Mouse (Mus musculus) intestine, embryonic 16.5 days (tissue): ENCODE measurements at regions not wholly inside any gene's neighbourhood (a gene's known extent, or its start where the extent isn't known, plus 50 kb on each side); places are given as distances from the start of the nearest gene placed in this dataset.
"Not testable (repeated sequence)": the region's sequence is repeated elsewhere in the genome, so short reads cannot be mapped to it uniquely, and the experiment has no call there.

Source experiments
- ATAC-seq: fragments of 200-750 bp; cut with Nextera tagmentation; 2 replicates; pipeline ENCODE4 v1.8.0; 2017; ENCODE audit warnings: moderate TSS enrichment, moderate library complexity
- H3K27ac ChIP-seq: fragments of 300-500 bp; sonication (generic); 2 replicates; pipeline ENCODE4 v1.5.1; 2014; ENCODE audit warnings: mild to moderate bottlenecking, low read length
- H3K27me3 ChIP-seq: fragments of 300-500 bp; sonication (generic); replicated peaks from 2 replicates; pipeline ENCODE4 v1.6.1; 2014; ENCODE audit warnings: low read length, control low read depth, mixed read lengths; ENCODE audit not compliant: control insufficient read depth, insufficient read depth
- H3K36me3 ChIP-seq: fragments of 300-500 bp; sonication (generic); 2 replicates; pipeline ENCODE4 v1.6.1; 2014; ENCODE audit warnings: low read length, control low read depth; ENCODE audit not compliant: control insufficient read depth, insufficient read depth
- H3K4me1 ChIP-seq: fragments of 300-500 bp; sonication (generic); 2 replicates; pipeline ENCODE4 v1.6.1; 2014; ENCODE audit warnings: low read length, control low read depth, mixed read lengths; ENCODE audit not compliant: control insufficient read depth, insufficient read depth
- H3K4me2 ChIP-seq: fragments of 300-500 bp; sonication (generic); 2 replicates; pipeline ENCODE4 v1.6.1; 2014; ENCODE audit warnings: low read depth, low read length, control low read depth
- H3K4me3 ChIP-seq: fragments of 300-500 bp; sonication (generic); 2 replicates; pipeline ENCODE4 v1.5.1; 2014; ENCODE audit warnings: mild to moderate bottlenecking, low read length
- H3K9ac ChIP-seq: fragments of 300-500 bp; sonication (generic); 2 replicates; pipeline ENCODE4 v1.6.1; 2014; ENCODE audit warnings: low read depth, low read length
- H3K9me3 ChIP-seq: fragments of 300-500 bp; sonication (generic); 2 replicates; pipeline ENCODE4 v1.6.1; 2016; ENCODE audit warnings: low read length, control low read depth; ENCODE audit not compliant: control insufficient read depth
- WGBS: fragments of 180-500 bp; shearing (Covaris S2); extraction: QIAGEN DNeasy Blood & Tissue Kit; methylation state at CpG from one replicate; pipeline ENCODE4 v1.1.7; 2014; 5-methylcytosine and 5-hydroxymethylcytosine counted together

DNA sequence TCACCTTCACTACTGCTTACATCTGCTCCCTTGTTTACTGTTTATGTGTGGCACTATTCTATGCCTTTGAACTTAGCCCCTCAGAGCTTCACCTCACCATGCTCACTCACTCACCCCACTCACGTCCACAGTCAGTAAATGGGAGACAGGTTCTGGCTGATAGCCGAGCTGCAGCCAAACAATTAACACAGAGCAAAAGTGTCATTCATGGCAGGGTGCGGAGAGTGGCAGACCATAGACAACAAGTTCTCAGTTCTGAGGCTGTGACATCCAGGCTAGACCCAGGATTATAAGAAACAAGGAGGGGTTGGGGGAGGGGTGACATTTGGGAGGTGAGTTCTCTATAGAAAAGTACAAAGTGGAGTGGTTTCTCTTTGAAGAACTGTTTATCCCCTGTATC, 967.5 kb downstream of the Bcl11a start:
- Histone ChIP-seq H3K27ac (no peak overlapping the region), H3K4me2 (no peak overlapping the region), H3K4me1 (no peaks in the 10 kb centered on the region), H3K9me3 (no peaks in the 10 kb centered on the region), H3K36me3 (no peaks in the 10 kb centered on the region), H3K9ac (no peak overlapping the region), H3K4me3 (no peak overlapping the region), H3K27me3 (no peaks in the 10 kb centered on the region)
- no peak for ATAC-seq
- 77% methylated on average over 3 of the region's 3 CpGs for WGBS

DNA sequence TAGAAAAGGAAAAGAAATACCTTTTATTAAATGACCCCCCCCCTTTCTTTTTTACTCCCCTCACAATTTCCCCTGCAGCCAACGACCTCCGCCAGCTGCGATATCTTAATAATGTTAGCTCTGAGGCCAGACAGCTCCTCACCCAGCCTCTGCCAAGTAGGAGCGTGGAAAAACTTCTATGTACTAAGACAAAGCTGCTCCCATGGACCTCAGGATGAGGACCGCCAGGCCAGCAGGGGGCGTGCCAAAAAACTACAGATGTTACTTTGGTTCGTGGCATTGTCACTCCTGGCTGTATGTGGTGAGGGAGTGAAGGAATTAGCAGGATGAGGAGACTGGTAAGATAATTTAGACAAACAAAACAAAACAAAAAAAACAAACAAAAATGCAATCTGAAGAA, 968.1 kb downstream of the Bcl11a start:
- Histone ChIP-seq H3K27me3 (no peaks in the 10 kb centered on the region), H3K4me2 (no peak overlapping the region), H3K9me3 (no peaks in the 10 kb centered on the region), H3K27ac (no peak overlapping the region), H3K9ac (no peak overlapping the region), H3K36me3 (no peaks in the 10 kb centered on the region), H3K4me3 (no peak overlapping the region), H3K4me1 (no peaks in the 10 kb centered on the region)
- no peak for ATAC-seq
- WGBS: 58% methylated on average over 7 of the region's 7 CpGs

DNA sequence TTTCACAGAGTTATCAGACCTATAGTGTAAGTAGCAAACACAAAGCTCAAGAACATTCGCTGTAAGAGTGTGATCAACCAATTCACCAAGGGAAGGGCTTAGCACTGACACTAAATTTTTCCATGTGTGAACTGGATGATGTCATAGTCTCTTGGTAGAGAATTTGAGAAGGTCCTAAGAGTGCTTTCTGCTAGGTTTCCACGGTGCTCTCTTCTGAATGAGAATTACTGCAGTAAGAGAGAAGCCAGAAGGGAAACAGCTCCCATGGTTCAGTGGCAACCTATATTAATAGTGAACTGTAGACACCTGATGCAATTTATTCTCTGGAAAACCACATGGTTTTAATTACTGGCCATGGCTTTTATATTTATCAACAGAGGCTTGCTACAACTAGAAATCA, 977.8 kb downstream of the Bcl11a start:
- ATAC-seq: no peak

DNA sequence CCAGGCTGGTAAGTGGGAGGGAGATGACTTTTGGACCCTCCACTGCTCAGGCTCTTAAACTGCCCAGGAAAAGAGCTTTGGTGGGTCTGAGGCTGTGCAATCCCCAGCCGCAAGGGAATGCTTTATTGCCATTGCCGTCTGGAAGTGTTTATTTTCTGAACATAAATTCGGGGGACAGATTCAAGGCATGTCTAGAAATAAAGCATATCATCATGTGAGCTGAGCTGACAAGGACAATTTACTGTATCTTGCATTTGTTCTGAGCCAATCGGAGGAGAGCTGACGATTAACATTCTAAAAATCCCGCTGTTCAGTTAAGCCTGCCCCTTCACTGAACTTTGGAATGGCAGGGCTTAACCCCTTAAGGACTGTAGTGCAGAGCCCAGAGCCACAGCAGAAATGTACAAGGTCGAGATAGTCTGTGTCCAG, 979.3 kb downstream of the Bcl11a start:
- peak; percentile 98 for ATAC-seq
- H3K4me1 ChIP-seq: peaks cover 8% of the 10 kb centered on the region
- peak overlapping the region; percentile 46 for H3K27ac ChIP-seq
- H3K36me3 ChIP-seq: no peaks in the 10 kb centered on the region
- no peaks in the 10 kb centered on the region for H3K27me3 ChIP-seq
- 0 out of 2 replicates have a peak overlapping the region, but pooled peaks have one; percentile 18 for H3K4me3 ChIP-seq
- 0 out of 2 replicates have a peak overlapping the region, but pooled peaks have one; percentile 19 for H3K9ac ChIP-seq
- H3K4me2 ChIP-seq: peak overlapping the region; percentile 43
- WGBS: 4% methylated on average over 7 of the region's 7 CpGs
- H3K9me3 ChIP-seq: no peaks in the 10 kb centered on the region

More for the DNA sequence above, 977.8 kb downstream of the Bcl11a start:
- no peak overlapping the region for H3K27ac ChIP-seq
- no peak overlapping the region for H3K9ac ChIP-seq
- 83% methylated on average over 2 of the region's 2 CpGs for WGBS
- no peak overlapping the region for H3K4me2 ChIP-seq
- H3K36me3 ChIP-seq: no peaks in the 10 kb centered on the region
- no peaks in the 10 kb centered on the region for H3K27me3 ChIP-seq
- no peak overlapping the region for H3K4me3 ChIP-seq
- no peaks in the 10 kb centered on the region for H3K9me3 ChIP-seq
- H3K4me1 ChIP-seq: peaks cover 8% of the 10 kb centered on the region

DNA sequence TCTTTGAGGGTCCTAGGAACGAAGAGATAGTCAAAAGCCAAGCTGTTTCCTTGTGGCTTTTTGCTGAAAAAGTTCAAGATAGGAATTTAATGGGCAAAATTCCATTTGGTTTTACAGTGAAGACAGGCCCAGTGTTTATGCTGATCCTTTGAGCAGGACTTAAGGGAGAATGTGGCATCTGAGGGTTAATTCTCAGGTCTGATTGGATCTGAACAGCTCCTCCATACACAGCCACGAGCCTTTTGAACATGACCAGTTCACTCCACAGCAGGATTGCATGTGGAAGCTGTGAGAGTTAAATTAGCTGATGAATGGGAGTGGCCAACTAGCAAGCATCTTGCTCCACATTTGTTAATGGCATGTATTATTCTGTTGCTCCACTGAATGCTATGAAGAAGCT, 979.7 kb downstream of the Bcl11a start:
- 14% methylated on average over 2 of the region's 2 CpGs for WGBS
- H3K4me2 ChIP-seq: peak overlapping the region; percentile 43
- 0 out of 2 replicates have a peak overlapping the region, but pooled peaks have one; percentile 18 for H3K4me3 ChIP-seq
- H3K9me3 ChIP-seq: no peaks in the 10 kb centered on the region
- H3K36me3 ChIP-seq: no peaks in the 10 kb centered on the region
- H3K27me3 ChIP-seq: no peaks in the 10 kb centered on the region
- peak overlapping the region; percentile 46 for H3K27ac ChIP-seq
- ATAC-seq: peak; percentile 69
- peaks cover 8% of the 10 kb centered on the region for H3K4me1 ChIP-seq
- 0 out of 2 replicates have a peak overlapping the region, but pooled peaks have one; percentile 19 for H3K9ac ChIP-seq

DNA sequence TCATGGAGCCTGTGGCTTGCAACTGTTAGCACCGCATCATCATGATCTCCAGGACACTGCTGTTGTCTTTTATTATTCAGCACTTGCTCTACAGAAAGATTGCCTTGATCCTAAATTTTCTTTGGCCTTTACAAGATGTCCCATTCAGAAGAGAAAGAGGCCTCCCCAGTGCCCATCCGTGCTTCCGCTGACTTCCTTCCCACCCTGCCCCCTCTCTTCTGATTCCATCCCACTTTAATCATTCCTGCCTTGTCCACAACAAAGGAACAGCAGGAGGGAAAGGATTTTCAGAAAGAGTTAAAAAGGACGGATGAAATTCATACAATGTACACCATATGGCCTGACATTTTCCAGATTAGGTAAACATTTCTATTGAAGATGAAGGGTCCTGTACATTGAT, 985.2 kb downstream of the Bcl11a start:
- Histone ChIP-seq H3K4me1 (no peaks in the 10 kb centered on the region), H3K4me3 (no peak overlapping the region), H3K9me3 (no peaks in the 10 kb centered on the region), H3K36me3 (no peaks in the 10 kb centered on the region), H3K27me3 (no peaks in the 10 kb centered on the region), H3K4me2 (no peak overlapping the region), H3K27ac (no peak overlapping the region), H3K9ac (no peak overlapping the region)
- ATAC-seq: no peak
- WGBS: 44% methylated on average over 4 of the region's 4 CpGs

DNA sequence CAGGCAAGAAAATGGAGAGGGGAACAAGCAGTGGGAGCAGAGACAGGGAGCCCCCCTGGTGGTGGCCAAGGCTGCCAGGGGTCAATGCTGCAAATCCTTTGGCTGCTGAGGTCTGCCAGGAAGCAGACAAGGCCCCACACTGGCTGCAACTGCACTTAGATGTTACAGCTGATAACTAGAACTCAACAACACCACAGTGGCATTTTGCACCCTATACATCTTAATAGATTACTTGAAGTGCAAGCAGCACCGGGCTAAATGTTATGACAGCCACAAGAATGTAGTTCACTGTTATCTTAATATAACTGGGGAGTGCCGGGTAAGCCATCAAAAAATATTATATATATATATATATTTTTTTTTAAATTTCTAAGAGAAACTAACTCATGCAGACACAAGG, 986.1 kb downstream of the Bcl11a start:
- Histone ChIP-seq H3K4me2 (no peak overlapping the region), H3K4me1 (no peaks in the 10 kb centered on the region), H3K27ac (no peak overlapping the region), H3K36me3 (no peaks in the 10 kb centered on the region), H3K27me3 (no peaks in the 10 kb centered on the region), H3K4me3 (no peak overlapping the region), H3K9ac (no peak overlapping the region), H3K9me3 (no peaks in the 10 kb centered on the region)
- 43% methylated on average over 2 of the region's 2 CpGs for WGBS
- ATAC-seq: no peak

DNA sequence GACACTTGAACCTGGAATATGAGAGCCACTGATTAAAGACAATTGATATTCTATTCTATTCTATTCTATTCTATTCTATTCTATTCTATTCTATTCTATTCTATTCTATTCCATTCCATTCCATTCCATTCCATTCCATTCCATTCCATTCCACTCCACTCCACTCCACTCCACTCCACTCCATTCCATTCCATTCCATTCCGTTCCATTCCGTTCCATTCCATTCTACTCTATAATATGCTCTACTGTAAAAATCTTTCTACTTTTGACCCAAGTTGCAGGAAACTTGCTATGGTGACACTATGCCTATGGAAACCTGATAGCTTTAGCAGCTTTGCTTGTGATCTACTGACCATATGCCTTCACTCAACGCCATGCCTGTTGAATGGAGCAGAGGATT, 1022.1 kb downstream of the Bcl11a start:
- 94% methylated on average over 3 of the region's 3 CpGs for WGBS
- H3K4me3 ChIP-seq, H3K27me3 ChIP-seq, H3K4me1 ChIP-seq, H3K9me3 ChIP-seq, H3K9ac ChIP-seq, ATAC-seq, H3K36me3 ChIP-seq, H3K27ac ChIP-seq, H3K4me2 ChIP-seq: not testable (repeated sequence)

DNA sequence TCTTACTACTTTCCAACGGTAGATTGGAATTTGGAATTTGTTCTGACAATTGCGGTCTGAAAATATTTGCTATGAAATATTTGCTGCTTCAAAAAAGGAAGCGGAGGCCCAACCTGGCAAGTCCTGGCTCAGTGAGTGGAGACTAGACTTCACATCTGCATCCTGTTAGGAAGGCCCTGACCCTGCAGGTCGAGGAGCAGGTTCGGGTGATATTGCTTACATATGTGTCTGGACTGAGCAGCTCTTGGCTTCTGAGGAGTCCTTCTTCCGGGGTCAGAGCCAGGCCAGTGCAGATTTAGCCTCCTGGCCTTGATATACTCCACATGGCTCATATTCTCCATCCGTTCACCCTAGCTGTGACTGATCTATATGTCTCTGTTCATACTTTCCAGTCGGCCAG, 1026.6 kb downstream of the Bcl11a start:
- no peak overlapping the region for H3K27ac ChIP-seq
- H3K36me3 ChIP-seq: no peaks in the 10 kb centered on the region
- H3K4me2 ChIP-seq: no peak overlapping the region
- no peak overlapping the region for H3K4me3 ChIP-seq
- no peaks in the 10 kb centered on the region for H3K27me3 ChIP-seq
- 0 out of 2 replicates have a peak, but pooled peaks have one; percentile 33 for ATAC-seq
- H3K9me3 ChIP-seq: no peaks in the 10 kb centered on the region
- no peaks in the 10 kb centered on the region for H3K4me1 ChIP-seq
- 50% methylated on average over 8 of the region's 8 CpGs for WGBS
- no peak overlapping the region for H3K9ac ChIP-seq

DNA sequence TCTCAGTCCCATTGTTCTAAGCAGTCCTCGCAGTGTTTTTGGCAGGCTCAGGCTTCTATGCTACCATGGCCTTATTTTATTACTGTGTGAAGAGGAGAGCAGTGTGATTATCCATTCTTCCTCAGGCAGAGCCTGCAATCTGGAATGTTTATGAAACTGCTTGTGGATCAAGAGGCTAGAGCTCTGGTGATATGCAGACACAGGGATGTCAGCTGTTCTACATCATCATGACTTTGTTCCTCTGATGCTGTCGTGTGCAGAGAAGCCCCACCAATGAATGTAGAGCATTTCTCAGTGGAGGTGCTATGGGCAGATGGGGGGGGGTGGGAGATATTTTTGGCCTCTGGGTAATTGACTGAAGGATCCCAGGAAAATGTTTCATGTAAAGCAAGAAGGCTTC, 1046.6 kb downstream of the Bcl11a start:
- no peaks in the 10 kb centered on the region for H3K36me3 ChIP-seq
- H3K4me2 ChIP-seq: no peak overlapping the region
- no peaks in the 10 kb centered on the region for H3K4me1 ChIP-seq
- no peak overlapping the region for H3K4me3 ChIP-seq
- peak; percentile 55 for ATAC-seq
- H3K27me3 ChIP-seq: no peaks in the 10 kb centered on the region
- WGBS: 33% methylated on average over 2 of the region's 2 CpGs
- H3K9me3 ChIP-seq: no peaks in the 10 kb centered on the region
- no peak overlapping the region for H3K27ac ChIP-seq
- no peak overlapping the region for H3K9ac ChIP-seq
